8 mouse cellular contexts compared by ENCODE assay signal in genomic region chrX:74296538-74297448, GRCm38 (mm10). TPM values are rescaled to one million over a fixed set of nuclear protein-coding genes. Genes with fewer than 3 reads are reported as not detected.
DNase-seq lines count a peak whose midpoint lies in the region; ATAC-seq lines count a peak whose summit lies in the region.

Atp6ap1 (plus strand) TSS chrX:74297097.

- peaks cover 8% of the 10 kb centered on the region; the same call in 1 of the 2 replicates for H3K36me3 ChIP-seq in hindbrain, embryonic 15.5 days
- no peaks in the 10 kb centered on the region for H3K36me3 ChIP-seq in macrophage (ENCODE audit: inconsistent target)

- peak within 1 kb of the TSS; percentile 73 for H3K4me3 ChIP-seq in hindbrain, embryonic 15.5 days
- H3K4me3 ChIP-seq in macrophage (ENCODE audit: inconsistent target): peak within 1 kb of the TSS; percentile 65

- no peaks in the 10 kb centered on the region for H3K9me3 ChIP-seq in hindbrain, embryonic 15.5 days

- peak within 1 kb of the TSS; percentile 78 for H3K9ac ChIP-seq in hindbrain, embryonic 15.5 days

- H3K4me1 ChIP-seq in hindbrain, embryonic 15.5 days (replicated peaks): peaks cover 8% of the 10 kb centered on the region

- peaks cover 36% of the 10 kb centered on the region for H3K79me2 ChIP-seq in macrophage (ENCODE audit: inconsistent target)

- 19% methylated on average over 37 of the region's 37 CpGs for WGBS in hindbrain, embryonic 15.5 days
- 21% methylated on average over 25 of the region's 37 CpGs for WGBS in macrophage (ENCODE audit: missing documents)

- peak; percentile 94 for DNase-seq in T-cell, adult 2 months (ENCODE audit: low spot score)
- DNase-seq in cerebellum, postnatal 36 days: peak; percentile 92 to 94
- DNase-seq in frontal cortex, postnatal 36 days (ENCODE audit: low spot score in 2 of 2): peak; percentile 86 to 96
- peak; percentile 90 to 91 for DNase-seq in left cerebral cortex, adult 18-20 months (ENCODE audit: low spot score in 2 of 2)
- DNase-seq in right cerebral cortex, adult 18-20 months: peak; percentile 95
- peak; percentile 72 for DNase-seq in urinary bladder, postnatal 10 days (ENCODE audit: low spot score)

- H3K27me3 ChIP-seq in hindbrain, embryonic 15.5 days: no peaks in the 10 kb centered on the region

- H3K4me2 ChIP-seq in hindbrain, embryonic 15.5 days: peak within 1 kb of the TSS; percentile 63

- peak; percentile 99 for ATAC-seq in hindbrain, embryonic 15.5 days (ENCODE audit: low FRiP score, low read depth)

- peak within 1 kb of the TSS; percentile 81 for H3K27ac ChIP-seq in hindbrain, embryonic 15.5 days (replicated peaks)
- H3K27ac ChIP-seq in macrophage: peak within 1 kb of the TSS; percentile 59

RNA-seq across cellular contexts. Expression of gene Atp6ap1, which starts in this region (rescaled TPM):
- polyA plus RNA-seq in hindbrain, embryonic 15.5 days (2015; fragmentation: Nextera tagmentation; extraction: Ambion mirVana): 284 and 300 TPM in 2 replicates
- 100 to 1,000 TPM; 353 to 362 TPM for total RNA-seq in left cerebral cortex, adult 18-20 months (2021)
- 100 to 1,000 TPM; 140 to 359 (median 189) TPM for total RNA-seq in macrophage (2018; cell fraction: chromatin; rRNA removed)
- total RNA-seq in macrophage (2018; cell fraction: cytosol; rRNA removed): 100 to 1,000 TPM; 265 to 543 (median 382) TPM
- total RNA-seq in macrophage (2018; cell fraction: nucleus; rRNA removed): 100 to 1,000 TPM; 169 to 893 (median 538) TPM
- 423 to 572 TPM (median 484 TPM) in 3 replicates for polyA plus RNA-seq in macrophage (2018)

Comparison
In these comparisons a context has a peak if more than half of its experiments do, and no peak if none do; other contexts are left out.
1. Peak in every context shown above with its lines: DNase-seq, ATAC-seq, H3K4me3 ChIP-seq and H3K27ac ChIP-seq.